Mouse (Mus musculus): ENCODE results near the gene Mapkapk3. TPM values are rescaled to one million over a fixed set of nuclear protein-coding genes. Genes with fewer than 3 reads are reported as not detected.

Gene Mapkapk3
- total and polyA plus RNA-seq, 2 experiments, result 1.8 to 6.0 TPM

- H3K4me3 ChIP-seq (ENCODE audit: insufficient read depth, low read depth, low read length), result no peak overlapping the region
- no peak for DNase-seq (ENCODE audit: extremely low read depth, low read depth, low spot score)
- 95% methylated on average over 6 of the region's 6 CpGs for WGBS
Measured at GRCm38 (mm10) chr9:107334356-107334755, 44.7 kb upstream of the Mapkapk3 start.

GRCm38 (mm10) chr9:107333686-107334085 is 44.0 kb upstream of the Mapkapk3 start:
- TF ChIP-seq POLR2A (IDR thresholded peaks at IDR 0.05; ENCODE audit: extremely low read depth, insufficient read depth, low read length) (no peak), CTCF (IDR thresholded peaks at IDR 0.05; ENCODE audit: low read depth, low read length) (no peak)
- Histone ChIP-seq H3K4me3 (ENCODE audit: insufficient read depth, low read depth, low read length) (no peak overlapping the region), H3K27me3 (ENCODE audit: control insufficient read depth, insufficient read depth, low read length) (no peaks in the 10 kb centered on the region), H3K27ac (replicated peaks; ENCODE audit: insufficient read depth, low read depth, low read length) (no peak overlapping the region), H3K36me3 (ENCODE audit: control insufficient read depth, insufficient read depth, low read length) (no peaks in the 10 kb centered on the region), H3K9ac (ENCODE audit: low read depth, low read length) (no peak overlapping the region), H3K79me2 (ENCODE audit: control insufficient read depth, insufficient read depth, low read length) (peaks cover 3% of the 10 kb centered on the region; the same call in 1 of the 2 replicates), H3K4me1 (ENCODE audit: control insufficient read depth, insufficient read depth, low read length) (0 out of 2 replicates have a peak, but pooled peaks cover 3% of the 10 kb centered on the region)
- DNase-seq (ENCODE audit: extremely low read depth, low read depth, low spot score), result no peak
- 85% methylated on average over 2 of the region's 2 CpGs for WGBS

More at GRCm38 (mm10) chr9:107334356-107334755, 44.7 kb upstream of the Mapkapk3 start:
- Histone ChIP-seq H3K27me3 (ENCODE audit: control insufficient read depth, insufficient read depth, low read length) (no peaks in the 10 kb centered on the region), H3K4me1 (ENCODE audit: control insufficient read depth, insufficient read depth, low read length) (0 out of 2 replicates have a peak, but pooled peaks cover 3% of the 10 kb centered on the region), H3K36me3 (ENCODE audit: control insufficient read depth, insufficient read depth, low read length) (no peaks in the 10 kb centered on the region), H3K27ac (replicated peaks; ENCODE audit: insufficient read depth, low read depth, low read length) (no peak overlapping the region), H3K79me2 (ENCODE audit: control insufficient read depth, insufficient read depth, low read length) (peaks cover 3% of the 10 kb centered on the region; the same call in 1 of the 2 replicates), H3K9ac (ENCODE audit: low read depth, low read length) (no peak overlapping the region)
- TF ChIP-seq POLR2A (IDR thresholded peaks at IDR 0.05; ENCODE audit: extremely low read depth, insufficient read depth, low read length), result no peak

GRCm38 (mm10) chr9:107330791-107331190 is 41.1 kb upstream of the Mapkapk3 start:
- no peak overlapping the region for H3K9ac ChIP-seq (ENCODE audit: low read depth, low read length)
- DNase-seq (ENCODE audit: extremely low read depth, low read depth, low spot score), result no peak
- H3K27ac ChIP-seq (replicated peaks; ENCODE audit: insufficient read depth, low read depth, low read length), result no peak overlapping the region
- H3K27me3 ChIP-seq (ENCODE audit: control insufficient read depth, insufficient read depth, low read length), result no peaks in the 10 kb centered on the region
- H3K36me3 ChIP-seq (ENCODE audit: control insufficient read depth, insufficient read depth, low read length), result no peaks in the 10 kb centered on the region
- no peaks in the 10 kb centered on the region for H3K4me1 ChIP-seq (ENCODE audit: control insufficient read depth, insufficient read depth, low read length)
- WGBS, result 42% methylated on average over 6 of the region's 6 CpGs
- no peak overlapping the region for H3K4me3 ChIP-seq (ENCODE audit: insufficient read depth, low read depth, low read length)
- peaks cover 3% of the 10 kb centered on the region; the same call in 1 of the 2 replicates for H3K79me2 ChIP-seq (ENCODE audit: control insufficient read depth, insufficient read depth, low read length)
- no peak for TF ChIP-seq POLR2A (IDR thresholded peaks at IDR 0.05; ENCODE audit: extremely low read depth, insufficient read depth, low read length)
- TF ChIP-seq CTCF (IDR thresholded peaks at IDR 0.05; ENCODE audit: low read depth, low read length), result no peak

- no peak overlapping the region for H3K4me3 ChIP-seq (ENCODE audit: insufficient read depth, low read depth, low read length)
- H3K4me1 ChIP-seq (ENCODE audit: control insufficient read depth, insufficient read depth, low read length), result peaks cover 2% of the 10 kb centered on the region; the same call in 1 of the 2 replicates
- H3K79me2 ChIP-seq (ENCODE audit: control insufficient read depth, insufficient read depth, low read length), result no peaks in the 10 kb centered on the region
- no peaks in the 10 kb centered on the region for H3K27me3 ChIP-seq (ENCODE audit: control insufficient read depth, insufficient read depth, low read length)
- no peak overlapping the region for H3K9ac ChIP-seq (ENCODE audit: low read depth, low read length)
- 81% methylated on average over 16 of the region's 16 CpGs for WGBS
- DNase-seq (ENCODE audit: extremely low read depth, low read depth, low spot score), result no peak
- no peak for TF ChIP-seq POLR2A (IDR thresholded peaks at IDR 0.05; ENCODE audit: extremely low read depth, insufficient read depth, low read length)
- no peak for TF ChIP-seq CTCF (IDR thresholded peaks at IDR 0.05; ENCODE audit: low read depth, low read length)
- no peak overlapping the region for H3K27ac ChIP-seq (replicated peaks; ENCODE audit: insufficient read depth, low read depth, low read length)
- no peaks in the 10 kb centered on the region for H3K36me3 ChIP-seq (ENCODE audit: control insufficient read depth, insufficient read depth, low read length)
Measured at GRCm38 (mm10) chr9:107327879-107328620, 38.4 kb upstream of the Mapkapk3 start.

- TF ChIP-seq CTCF (IDR thresholded peaks at IDR 0.05; ENCODE audit: low read depth, low read length) (no peak), POLR2A (IDR thresholded peaks at IDR 0.05; ENCODE audit: extremely low read depth, insufficient read depth, low read length) (no peak)
- Histone ChIP-seq H3K4me3 (ENCODE audit: insufficient read depth, low read depth, low read length) (no peak overlapping the region), H3K79me2 (ENCODE audit: control insufficient read depth, insufficient read depth, low read length) (no peaks in the 10 kb centered on the region), H3K4me1 (ENCODE audit: control insufficient read depth, insufficient read depth, low read length) (peaks cover 2% of the 10 kb centered on the region; the same call in 1 of the 2 replicates), H3K36me3 (ENCODE audit: control insufficient read depth, insufficient read depth, low read length) (no peaks in the 10 kb centered on the region), H3K9ac (ENCODE audit: low read depth, low read length) (no peak overlapping the region), H3K27ac (replicated peaks; ENCODE audit: insufficient read depth, low read depth, low read length) (no peak overlapping the region), H3K27me3 (ENCODE audit: control insufficient read depth, insufficient read depth, low read length) (no peaks in the 10 kb centered on the region)
- no peak for DNase-seq (ENCODE audit: extremely low read depth, low read depth, low spot score)
- 83% methylated on average over 7 of the region's 7 CpGs for WGBS
Measured at GRCm38 (mm10) chr9:107325904-107326303, 36.2 kb upstream of the Mapkapk3 start.
